Mouse (Mus musculus) stomach, postnatal 0 days (tissue): ENCODE results near the gene Slc5a3. TPM values are rescaled to one million over a fixed set of nuclear protein-coding genes. Genes with fewer than 3 reads are reported as not detected.
A peak's percentile ranks its signal among the peaks of the same experiment; 100 is the strongest.

ENCODE experiments used
- ATAC-seq: fragments of 200-750 bp; cut with Nextera tagmentation; 2 replicates; pipeline ENCODE4 v1.8.0; 2017; ENCODE audit not compliant: low FRiP score, low TSS enrichment
- DNase-seq: peaks from one replicate; pipeline ENCODE4 v3.0.0-alpha.2; 2016; ENCODE audit warnings: low spot score
- H3K27ac ChIP-seq: fragments of 300-500 bp; sonication (generic); replicated peaks from 2 replicates; pipeline ENCODE4 v1.5.1; 2014; ENCODE audit warnings: mild to moderate bottlenecking, control low read depth
- H3K27me3 ChIP-seq: fragments of 300-500 bp; sonication (generic); 2 replicates; pipeline ENCODE4 v1.6.1; 2014; ENCODE audit warnings: low read length; ENCODE audit not compliant: control insufficient read depth, insufficient read depth
- H3K36me3 ChIP-seq: fragments of 300-500 bp; sonication (generic); 2 replicates; pipeline ENCODE4 v1.6.1; 2014; ENCODE audit warnings: low read length, mixed read lengths; ENCODE audit not compliant: control insufficient read depth, insufficient read depth
- H3K4me1 ChIP-seq: fragments of 300-500 bp; sonication (generic); replicated peaks from 2 replicates; pipeline ENCODE4 v1.6.1; 2014; ENCODE audit warnings: antibody characterized with exemption; ENCODE audit not compliant: control insufficient read depth, insufficient read depth
- H3K4me2 ChIP-seq: fragments of 300-500 bp; sonication (generic); replicated peaks from 2 replicates; pipeline ENCODE4 v1.6.1; 2014; ENCODE audit warnings: low read depth, mild to moderate bottlenecking, control low read depth, moderate library complexity
- H3K4me3 ChIP-seq: fragments of 300-500 bp; sonication (generic); 2 replicates; pipeline ENCODE4 v1.5.1; 2014; ENCODE audit warnings: low read depth, low read length, control low read depth
- H3K9ac ChIP-seq: fragments of 300-500 bp; sonication (generic); 2 replicates; pipeline ENCODE4 v1.6.1; 2014; ENCODE audit warnings: mild to moderate bottlenecking, low read length, control low read depth, mixed read lengths
- H3K9me3 ChIP-seq: fragments of 300-500 bp; sonication (generic); 2 replicates; pipeline ENCODE4 v1.6.1; 2016; ENCODE audit warnings: low read length; ENCODE audit not compliant: control insufficient read depth
- CTCF ChIP-seq: IDR thresholded peaks from 2 replicates; pipeline ENCODE4 v1.5.1; 2016; ENCODE audit warnings: antibody characterized with exemption, low read depth, mild to moderate bottlenecking, moderate library complexity
- EP300 ChIP-seq: optimal IDR thresholded peaks from 2 replicates; pipeline ENCODE3; 2016; ENCODE audit warnings: antibody characterized with exemption
- WGBS: fragments of 180-500 bp; shearing (Covaris S2); extraction: QIAGEN DNeasy Blood & Tissue Kit; methylation state at CpG from one replicate; pipeline ENCODE4 v1.1.7; 2014; 5-methylcytosine and 5-hydroxymethylcytosine counted together
- polyA plus RNA-seq: library from polyadenylated mRNA; unstranded; fragments of >200 nt; fragmentation: Nextera tagmentation; extraction: Ambion mirVana; gene quantifications from 2 replicates; pipeline ENCODE4 v1.2.1, GENCODE M21; 2015

Slc5a3 gene
- polyA plus RNA-seq, 1 experiment from 2014 or later: 1.9 TPM

DNA sequence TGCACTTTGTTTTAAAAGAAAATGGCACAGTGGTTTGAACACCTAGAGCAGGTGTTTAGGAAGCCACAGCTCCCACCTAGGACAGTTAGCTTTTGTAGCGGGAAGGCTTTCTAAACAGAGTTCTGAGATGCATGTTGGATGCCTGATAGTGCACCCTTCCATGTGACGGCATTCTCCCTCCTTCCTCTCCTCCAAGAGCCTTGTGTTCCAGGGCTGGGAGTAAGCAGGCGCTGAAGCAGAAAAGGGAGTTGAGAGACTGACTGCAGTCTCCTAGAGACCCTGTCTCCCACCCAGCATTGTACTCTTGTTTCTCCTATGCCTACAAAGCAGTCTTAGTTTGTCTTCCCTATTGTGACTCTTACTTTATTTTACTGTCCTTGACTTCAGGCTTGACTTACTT is 2.1 kb downstream of the Slc5a3 start:
- DNase-seq (no peak), ATAC-seq (no peak)
- Histone ChIP-seq H3K36me3 (no peaks in the 10 kb centered on the region), H3K27me3 (no peaks in the 10 kb centered on the region), H3K9ac (no peak overlapping the region), H3K9me3 (no peaks in the 10 kb centered on the region), H3K27ac (no peak overlapping the region), H3K4me1 (no peaks in the 10 kb centered on the region), H3K4me3 (no peak overlapping the region), H3K4me2 (peak overlapping the region; percentile 12; the same call in 1 of the 2 replicates)
- TF ChIP-seq CTCF: no peak
- TF ChIP-seq EP300: no peak
- 84% methylated on average over 3 of the region's 3 CpGs for WGBS

- H3K27ac ChIP-seq: no peak overlapping the region
- no peak for ATAC-seq
- H3K4me3 ChIP-seq: no peak overlapping the region
- no peaks in the 10 kb centered on the region for H3K4me1 ChIP-seq
- no peak overlapping the region for H3K9ac ChIP-seq
- 81% methylated on average over 7 of the region's 7 CpGs for WGBS
- H3K36me3 ChIP-seq: 0 out of 2 replicates have a peak, but pooled peaks cover under 1% of the 10 kb centered on the region
- no peaks in the 10 kb centered on the region for H3K27me3 ChIP-seq
- DNase-seq: no peak
- no peak overlapping the region for H3K4me2 ChIP-seq
- H3K9me3 ChIP-seq: no peaks in the 10 kb centered on the region
- TF ChIP-seq EP300 (no peak), CTCF (no peak)
Observed at GRCm38 (mm10) chr16:92061586-92061985, 3.5 kb downstream of the Slc5a3 start.

DNA sequence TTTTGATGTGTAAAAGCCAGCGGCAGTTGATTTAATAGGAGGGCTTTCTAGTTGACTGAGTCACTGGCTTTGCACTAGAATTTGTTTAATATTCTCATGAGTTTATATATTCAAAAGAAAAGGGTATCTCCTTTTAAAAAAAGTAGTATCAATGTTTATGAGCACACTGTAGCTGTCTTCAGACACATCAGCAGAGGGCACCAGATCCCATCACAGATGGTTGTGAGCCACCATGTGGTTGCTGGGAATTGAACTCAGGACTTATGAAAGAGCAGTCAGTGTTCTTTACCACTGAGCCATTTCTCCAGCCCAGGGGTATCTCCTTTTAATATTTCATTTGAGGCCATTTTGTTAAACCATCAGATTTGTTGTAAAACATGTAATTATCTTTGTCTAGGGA is 4.7 kb downstream of the Slc5a3 start:
- no peak overlapping the region for H3K27ac ChIP-seq
- ATAC-seq (no peak), DNase-seq (no peak)
- no peak overlapping the region for H3K9ac ChIP-seq
- H3K4me3 ChIP-seq: no peak overlapping the region
- H3K4me2 ChIP-seq: no peak overlapping the region
- TF ChIP-seq EP300: no peak
- 0 out of 2 replicates have a peak, but pooled peaks have one; percentile 15 for TF ChIP-seq CTCF
- no peaks in the 10 kb centered on the region for H3K27me3 ChIP-seq
- no peaks in the 10 kb centered on the region for H3K4me1 ChIP-seq
- peaks cover 5% of the 10 kb centered on the region; the same call in 1 of the 2 replicates for H3K36me3 ChIP-seq
- 94% methylated on average over 1 of the region's 1 CpGs for WGBS
- H3K9me3 ChIP-seq: no peaks in the 10 kb centered on the region

GRCm38 (mm10) chr16:92064801-92065200 is 6.7 kb downstream of the Slc5a3 start:
- no peak for DNase-seq
- TF ChIP-seq EP300: no peak
- TF ChIP-seq CTCF: no peak

DNA sequence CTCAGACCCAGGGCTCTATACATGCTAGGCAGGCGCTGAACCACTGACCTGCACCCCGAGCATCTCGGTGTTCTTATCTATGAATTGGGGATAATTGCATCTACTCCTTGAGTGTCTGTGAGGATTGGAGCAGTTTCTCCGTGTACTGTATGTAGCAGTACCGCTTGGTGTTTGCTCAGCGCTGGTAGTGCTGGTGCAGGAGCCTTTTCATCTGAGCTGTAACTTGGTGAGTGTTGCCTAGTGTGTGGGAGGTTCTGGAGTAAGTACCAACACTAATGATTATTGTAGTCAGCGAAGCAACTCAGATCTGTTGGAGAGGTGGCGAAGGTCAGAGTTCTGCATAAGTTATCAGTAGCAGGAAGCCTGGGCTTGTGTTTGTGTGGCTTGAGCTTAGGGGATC is 12.2 kb downstream of the Slc5a3 start:
- ATAC-seq (no peak), DNase-seq (no peak)
- Histone ChIP-seq H3K4me2 (no peak overlapping the region), H3K9me3 (no peaks in the 10 kb centered on the region), H3K27me3 (no peaks in the 10 kb centered on the region), H3K4me1 (no peaks in the 10 kb centered on the region), H3K4me3 (no peak overlapping the region), H3K36me3 (peaks cover 5% of the 10 kb centered on the region; the same call in 1 of the 2 replicates), H3K9ac (no peak overlapping the region), H3K27ac (no peak overlapping the region)
- TF ChIP-seq EP300 (no peak), CTCF (no peak)
- 83% methylated on average over 8 of the region's 8 CpGs for WGBS

More at GRCm38 (mm10) chr16:92064801-92065200, 6.7 kb downstream of the Slc5a3 start:
- H3K4me1 ChIP-seq: no peaks in the 10 kb centered on the region
- 79% methylated on average over 2 of the region's 2 CpGs for WGBS
- peaks cover 5% of the 10 kb centered on the region; the same call in 1 of the 2 replicates for H3K36me3 ChIP-seq
- H3K4me3 ChIP-seq: no peak overlapping the region
- H3K9me3 ChIP-seq: no peaks in the 10 kb centered on the region
- no peak for ATAC-seq
- no peak overlapping the region for H3K9ac ChIP-seq
- H3K27me3 ChIP-seq: no peaks in the 10 kb centered on the region
- no peak overlapping the region for H3K27ac ChIP-seq
- H3K4me2 ChIP-seq: no peak overlapping the region

- TF ChIP-seq CTCF (no peak), EP300 (no peak)
- Histone ChIP-seq H3K27me3 (no peaks in the 10 kb centered on the region), H3K9ac (no peak overlapping the region), H3K27ac (no peak overlapping the region), H3K4me2 (no peak overlapping the region), H3K9me3 (no peaks in the 10 kb centered on the region), H3K36me3 (no peaks in the 10 kb centered on the region), H3K4me1 (no peaks in the 10 kb centered on the region), H3K4me3 (no peak overlapping the region)
- DNase-seq (no peak), ATAC-seq (no peak)
- 88% methylated on average over 8 of the region's 8 CpGs for WGBS
Observed at GRCm38 (mm10) chr16:92076797-92077196, 18.7 kb downstream of the Slc5a3 start.
